Mouse (Mus musculus): ENCODE measurements around the gene Ppp2r5d.

Ppp2r5d gene

DNA sequence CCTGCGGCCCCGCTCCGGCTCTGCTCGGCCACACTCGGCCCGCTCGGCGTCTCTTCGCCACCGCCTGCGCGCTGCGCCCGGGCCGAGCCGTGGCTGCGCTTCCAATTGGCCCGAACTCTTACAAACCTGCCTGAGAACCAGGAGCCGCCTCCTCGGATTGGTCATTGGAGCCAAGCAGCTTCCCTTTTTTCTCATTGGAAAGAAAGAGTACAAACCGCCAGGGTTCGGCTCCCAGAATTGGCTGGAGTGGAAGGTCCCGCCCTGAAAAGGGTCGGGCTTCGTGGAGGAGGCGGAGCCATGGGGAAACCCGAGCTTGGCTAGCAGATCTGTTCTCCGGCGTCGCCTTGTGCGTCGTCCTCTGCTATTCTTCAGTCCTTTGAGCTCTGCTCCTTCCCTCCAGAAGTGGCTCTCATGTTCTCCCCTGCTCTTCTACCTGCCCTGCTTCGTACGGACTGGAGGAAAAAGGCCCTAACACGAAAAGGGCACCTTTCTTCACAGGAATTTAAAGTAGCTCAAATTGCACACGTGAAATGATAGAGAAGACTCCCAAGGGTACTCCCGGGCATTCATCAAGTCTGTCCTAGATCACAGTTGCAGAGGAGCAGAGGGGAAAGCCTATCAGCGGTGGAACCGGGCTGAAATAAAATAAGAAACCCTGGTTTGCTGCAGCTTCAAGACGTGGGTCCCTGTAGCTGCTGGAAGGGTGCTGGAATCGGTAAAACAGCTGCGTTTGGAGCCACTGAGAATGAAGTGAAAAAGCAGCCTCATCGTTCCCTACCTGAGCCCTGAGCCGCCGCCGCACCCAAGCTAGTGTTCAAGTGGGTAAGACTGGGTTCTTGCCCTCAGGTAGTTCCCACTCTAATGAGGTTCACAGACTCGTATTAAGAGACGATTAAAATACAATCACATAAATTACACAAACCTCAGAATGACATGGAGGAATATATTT, at the start of gene Ppp2r5d:
TSS of gene Ppp2r5d (minus strand) at position 225 of the 949 bp plus-strand sequence.
- CTCF ChIA-PET: interaction anchor here (0.6 to 0.8 kb wide), 2 partner anchors 19 to 38 kb away, joined by 3 to 5 read pairs; no protein-coding TSS in a partner anchor

DNA sequence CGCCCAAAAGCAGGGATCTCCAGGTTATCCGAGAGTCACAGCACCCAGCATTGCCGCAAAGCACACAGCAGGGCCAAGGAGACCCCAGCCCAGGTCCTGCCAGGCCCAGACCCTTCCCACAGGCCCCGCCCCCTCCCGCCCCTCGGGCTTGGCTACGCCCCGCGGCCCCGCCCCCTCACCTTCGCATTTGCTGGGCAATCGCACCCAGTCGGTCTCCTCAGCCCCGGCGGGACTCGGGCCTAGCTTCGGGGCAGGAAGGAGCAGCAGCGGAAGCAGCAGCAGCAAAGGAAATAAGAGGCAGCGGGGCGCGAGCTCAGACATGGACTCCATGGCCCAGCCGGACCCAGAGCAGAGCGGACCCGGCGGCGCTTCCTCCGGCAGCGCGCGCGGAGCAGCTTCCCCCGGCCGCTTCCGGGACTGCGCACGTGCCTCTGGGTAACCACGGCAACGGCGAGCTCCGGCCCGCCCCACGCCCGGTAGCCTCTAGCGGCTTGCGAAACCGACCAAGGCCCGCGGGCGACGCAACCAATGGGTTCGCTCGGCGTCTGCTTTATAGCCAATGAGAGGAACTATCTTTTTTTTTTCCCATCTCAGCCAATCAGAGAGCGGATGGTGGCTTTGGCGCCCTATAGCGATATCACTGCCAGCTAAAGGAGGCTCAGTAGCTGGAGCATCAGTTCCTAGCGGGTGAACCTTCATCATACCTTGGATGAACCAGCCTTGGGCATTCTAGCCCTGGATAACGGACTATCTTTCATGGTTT, 47.1 kb upstream of the Ppp2r5d start, which contains the start of gene Cnpy3:
TSS of gene Cnpy3 (minus strand) at position 421 of the 763 bp plus-strand sequence.
- CTCF ChIA-PET: interaction anchor here (0.6 to 0.9 kb wide), 3 partner anchors 30 to 118 kb away, joined by 3 to 14 read pairs (median 4); partner anchors contain the start of gene Rpl7l1

GRCm38 (mm10) chr17:46751056-46751793, 46.3 kb upstream of the Ppp2r5d start:
- CTCF ChIA-PET: interaction anchor here (0.6 to 0.9 kb wide), 2 partner anchors 31 to 114 kb away, joined by 3 to 6 read pairs; partner anchors contain the start of gene Rpl7l1

- CTCF ChIA-PET: interaction anchor here (0.6 kb wide), 1 partner anchor 113 kb away, joined by 6 read pairs; no protein-coding TSS in a partner anchor
Measured at GRCm38 (mm10) chr17:46750580-46750979, 45.7 kb upstream of the Ppp2r5d start.

- CTCF ChIA-PET: no interaction called here
Measured at GRCm38 (mm10) chr17:46749282-46749681, 44.4 kb upstream of the Ppp2r5d start.

DNA sequence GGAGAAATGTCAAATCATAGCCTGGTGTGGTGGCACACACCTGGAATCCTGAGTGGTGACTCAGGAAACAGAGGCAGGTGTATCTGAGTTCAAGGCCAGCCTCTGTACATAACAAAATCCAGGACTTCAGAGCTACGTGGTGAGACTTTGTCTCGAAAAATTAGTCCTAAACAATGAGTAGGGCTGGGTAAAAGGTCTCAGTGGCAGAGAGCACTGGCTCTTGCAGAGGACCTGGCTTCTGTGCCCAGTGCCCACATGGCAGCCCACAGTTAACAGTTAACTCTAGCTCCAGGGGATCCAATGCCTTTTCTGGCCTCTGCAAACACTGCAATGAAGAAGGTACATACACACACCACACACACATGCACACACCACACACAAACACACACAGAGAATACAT, 42.9 kb upstream of the Ppp2r5d start:
- CTCF ChIA-PET: interaction anchor here (0.5 kb wide), 1 partner anchor 143 kb away, joined by 5 read pairs; the partner anchor contains the start of gene Tbcc

DNA sequence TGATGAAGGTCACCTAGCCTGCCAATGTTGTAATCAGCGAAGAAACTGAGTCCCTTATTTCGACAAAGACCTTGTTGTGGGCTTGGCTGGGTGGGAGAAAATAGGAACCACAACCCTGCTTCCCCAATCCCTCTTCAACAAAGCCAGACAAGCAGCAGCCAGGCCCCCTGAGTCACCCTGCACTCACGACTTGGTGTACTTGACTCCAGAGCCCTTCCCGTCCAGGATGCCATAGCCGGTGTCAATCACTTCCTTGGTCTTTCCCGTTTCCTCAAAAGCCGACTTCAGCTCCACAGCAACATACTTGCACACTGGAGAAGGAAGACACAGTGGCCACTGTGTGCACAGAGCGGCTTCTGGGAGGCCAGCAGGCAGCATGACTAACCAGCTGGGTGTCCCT, 42.3 kb upstream of the Ppp2r5d start:
- CTCF ChIA-PET: interaction anchor here (0.5 kb wide), 1 partner anchor 143 kb away, joined by 5 read pairs; the partner anchor contains the start of gene Tbcc

GRCm38 (mm10) chr17:46745506-46745905, 40.6 kb upstream of the Ppp2r5d start:
- CTCF ChIA-PET: no interaction called here

DNA sequence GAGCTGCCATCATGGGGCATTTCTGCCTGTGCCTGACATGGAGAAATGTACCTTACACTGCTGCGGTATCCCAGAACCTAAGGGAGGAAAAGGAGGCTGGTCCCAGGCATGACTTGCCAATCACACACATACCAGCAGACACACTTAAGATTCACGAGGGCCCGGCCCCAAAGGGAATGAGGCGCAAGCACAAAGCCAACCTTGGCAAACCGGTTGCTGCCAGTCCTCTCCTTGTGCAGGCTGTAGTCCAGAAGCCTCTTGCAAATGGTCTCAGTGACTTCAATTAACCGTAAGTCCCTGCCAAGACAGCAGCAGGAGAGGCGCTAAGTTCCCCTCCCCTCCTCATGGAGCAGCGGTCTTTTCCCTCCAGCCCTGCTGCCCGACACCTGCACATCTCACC, 38.1 kb upstream of the Ppp2r5d start:
- CTCF ChIA-PET: interaction anchor here (1.2 kb wide), 1 partner anchor 10 kb away, joined by 4 read pairs; no protein-coding TSS in a partner anchor

DNA sequence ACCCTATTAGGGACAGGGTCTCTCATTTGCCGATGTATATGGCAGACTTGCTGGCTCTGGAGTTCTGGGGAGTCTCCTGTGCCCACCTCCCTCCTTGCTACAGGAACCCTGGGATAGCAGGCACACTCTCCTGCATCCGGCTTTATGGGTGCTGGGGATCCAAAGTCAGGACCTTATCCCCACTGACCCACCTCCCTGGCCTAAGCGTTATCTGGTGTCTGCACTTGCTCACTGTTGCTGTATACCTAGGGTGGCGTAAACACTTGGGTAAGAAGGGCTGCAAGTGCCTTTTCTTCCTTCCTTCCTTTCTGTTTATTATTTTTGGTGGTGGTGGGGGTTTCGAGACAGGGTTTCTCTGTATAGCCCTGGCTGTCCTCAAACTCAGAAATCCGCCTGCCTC, 36.4 kb upstream of the Ppp2r5d start:
- CTCF ChIA-PET: no interaction called here

- CTCF ChIA-PET: no interaction called here
Measured at GRCm38 (mm10) chr17:46736160-46736559, 31.2 kb upstream of the Ppp2r5d start.

DNA sequence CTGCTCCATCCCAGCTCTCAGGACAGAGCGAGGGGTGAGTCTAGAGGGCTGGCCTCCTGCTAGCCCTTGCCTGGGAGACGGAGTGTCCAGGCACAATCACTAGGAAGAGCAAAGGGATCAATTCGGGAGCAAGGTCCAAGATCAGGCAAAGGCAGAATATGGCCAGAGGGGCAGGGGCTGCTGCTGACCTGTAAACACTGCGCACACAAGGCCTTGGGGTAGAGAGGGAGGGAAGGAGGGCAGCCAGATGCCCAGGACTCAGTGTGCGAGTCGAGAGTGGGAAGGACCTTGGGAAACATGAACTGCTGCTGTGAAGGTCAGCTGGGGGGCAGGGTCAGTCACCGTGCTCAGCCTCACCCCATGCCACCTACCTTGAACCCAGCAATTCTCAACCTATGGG, 30.4 kb upstream of the Ppp2r5d start:
- CTCF ChIA-PET: no interaction called here

DNA sequence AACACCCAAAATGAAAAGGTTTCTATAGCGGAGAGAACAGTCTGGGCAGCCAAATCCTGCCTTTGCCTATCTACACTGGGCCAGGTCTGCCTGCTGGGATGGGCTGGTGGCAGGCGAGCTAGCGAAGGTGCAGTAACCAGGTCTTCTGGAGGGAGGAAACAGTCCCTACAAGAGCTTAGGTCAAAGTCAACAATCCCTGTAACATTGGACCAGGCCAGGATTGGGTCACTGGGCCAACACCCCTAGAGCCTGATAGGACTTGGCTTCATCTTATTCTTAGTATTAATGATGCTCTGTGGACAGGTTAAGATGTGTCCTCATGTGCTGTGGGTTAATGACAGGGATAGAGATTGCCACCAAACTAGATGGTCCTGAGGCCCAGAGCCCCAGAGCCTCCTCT, 29.1 kb upstream of the Ppp2r5d start:
- CTCF ChIA-PET: no interaction called here

DNA sequence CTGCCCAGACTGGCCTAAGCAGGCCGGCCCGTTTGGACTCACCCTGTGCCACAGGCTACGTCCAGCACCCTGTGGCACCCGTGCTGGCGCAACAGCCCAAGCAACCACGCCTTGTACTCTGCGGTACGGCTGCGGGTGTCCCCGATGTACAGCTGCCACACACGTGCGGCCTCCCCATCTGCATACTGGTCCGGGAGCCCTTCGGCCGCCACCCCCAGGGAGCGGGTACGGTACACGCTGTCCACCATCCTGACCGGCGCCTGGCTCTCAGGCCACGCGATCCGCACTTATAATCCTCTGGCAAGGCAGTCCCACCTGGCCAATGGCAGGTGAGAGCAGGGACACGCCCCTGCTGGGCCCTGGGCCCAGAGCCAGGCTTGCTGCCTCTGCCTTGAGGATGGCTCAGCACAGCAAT, 24.0 kb upstream of the Ppp2r5d start, which contains the start of gene Gnmt:
TSS of gene Gnmt (minus strand) at position 265 of the 415 bp plus-strand sequence.
- CTCF ChIA-PET: interaction anchor here (0.7 kb wide), 1 partner anchor 80 kb away, joined by 3 read pairs; no protein-coding TSS in a partner anchor

GRCm38 (mm10) chr17:46728496-46728895, 23.6 kb upstream of the Ppp2r5d start:
- CTCF ChIA-PET: interaction anchor here (0.7 kb wide), 1 partner anchor 80 kb away, joined by 3 read pairs; no protein-coding TSS in a partner anchor

DNA sequence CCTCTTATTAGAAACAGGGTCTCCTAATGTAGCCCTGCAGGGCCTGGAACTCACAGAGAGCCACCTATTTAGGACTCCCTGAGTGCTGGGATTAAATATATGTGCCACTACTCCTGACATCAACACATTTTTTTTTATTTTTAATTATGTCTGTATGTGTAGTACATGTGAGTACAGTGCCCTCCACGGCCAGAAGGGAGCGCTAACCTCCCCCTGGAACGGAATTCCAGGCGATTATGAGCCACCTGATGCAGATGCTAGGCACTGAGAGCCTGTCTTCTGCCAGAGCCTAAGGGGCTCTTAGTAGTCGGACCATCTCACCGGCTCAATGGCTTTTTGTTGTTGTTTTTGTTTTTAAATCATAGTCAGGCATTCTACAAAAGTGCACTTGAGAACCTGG, 23.1 kb upstream of the Ppp2r5d start:
- CTCF ChIA-PET: interaction anchor here (0.6 kb wide), 1 partner anchor 1211 kb away, joined by 3 read pairs; no protein-coding TSS in a partner anchor

DNA sequence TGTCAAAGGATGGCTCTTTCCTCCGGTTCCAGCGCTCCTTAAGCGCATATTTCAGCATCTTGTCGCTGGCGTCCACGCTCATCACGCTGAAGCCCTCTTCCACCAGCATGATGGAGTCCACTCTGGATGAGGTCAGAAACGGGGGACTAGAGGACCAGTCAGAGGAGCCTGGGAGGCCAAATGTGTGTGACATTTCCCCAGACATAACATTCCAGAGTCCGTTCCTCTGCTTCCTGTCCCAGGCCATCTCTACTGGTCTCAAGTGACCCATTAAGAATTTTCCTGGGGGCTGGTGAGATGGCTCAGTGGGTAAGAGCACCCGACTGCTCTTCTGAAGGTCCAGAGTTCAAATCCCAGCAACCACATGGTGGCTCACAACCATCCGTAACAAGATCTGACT, 22.4 kb upstream of the Ppp2r5d start:
- CTCF ChIA-PET: interaction anchor here (0.6 kb wide), 1 partner anchor 1210 kb away, joined by 3 read pairs; no protein-coding TSS in a partner anchor

GRCm38 (mm10) chr17:46725731-46726645, 21.1 kb upstream of the Ppp2r5d start:
- CTCF ChIA-PET: no interaction called here

GRCm38 (mm10) chr17:46725273-46725672, 20.4 kb upstream of the Ppp2r5d start:
- CTCF ChIA-PET: interaction anchor here (0.6 to 0.7 kb wide), 2 partner anchors 112 to 158 kb away, joined by 4 to 8 read pairs; no protein-coding TSS in a partner anchor

Measured in spleen, embryonic (tissue).